Mouse (Mus musculus) A20 (cell line): ENCODE data around the gene Nrde2.

ENCODE experiments used
- DNase-seq: peaks from one replicate; pipeline ENCODE4 v3.0.0-alpha.2; 2011; ENCODE audit warnings: low read depth, low spot score

Gene Nrde2

DNA sequence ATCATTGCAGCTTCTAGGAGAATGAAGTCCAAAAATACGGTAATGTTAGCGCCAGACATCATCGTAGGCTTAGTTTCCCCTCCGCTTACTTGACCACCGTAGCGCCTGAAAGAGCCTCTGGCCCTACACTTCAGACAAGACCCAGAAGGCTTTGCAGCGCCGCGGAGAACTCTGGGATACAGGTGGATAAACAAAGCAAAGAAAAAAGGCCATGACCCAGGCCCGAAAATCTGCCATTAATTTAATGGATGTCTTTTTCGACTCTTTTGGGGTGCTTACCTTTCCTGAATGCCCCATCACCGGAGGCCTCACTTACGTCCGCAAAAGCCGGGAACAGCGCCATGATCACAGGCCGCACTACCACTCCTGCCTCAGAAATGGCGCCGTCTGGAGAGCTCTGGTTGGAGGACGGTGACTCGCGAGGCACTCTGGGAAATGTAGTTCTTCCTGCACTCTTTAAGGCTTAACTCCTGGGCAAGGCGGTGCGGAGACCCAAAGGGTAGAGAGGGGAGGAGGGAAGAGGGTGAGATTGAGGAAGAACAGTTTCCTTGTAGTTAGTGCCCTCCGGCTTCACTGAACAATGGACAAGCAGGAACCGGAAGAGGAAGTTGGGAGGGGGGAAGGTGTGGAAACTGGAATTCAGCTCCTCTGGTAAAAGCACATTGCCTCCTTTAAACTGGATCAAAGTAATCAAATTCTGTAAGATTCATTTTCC lies at the start of gene Nrde2:
Gene Nrde2, minus strand, starts transcription at position 393 of the 715 bp plus-strand sequence.
- peak; percentile 97 for DNase-seq

- DNase-seq: no peak
Measured at GRCm38 (mm10) chr12:100206926-100207325, 47.5 kb upstream of the Nrde2 start.

- DNase-seq: no peak
Measured at GRCm38 (mm10) chr12:100206521-100206920, 47.1 kb upstream of the Nrde2 start.

DNA sequence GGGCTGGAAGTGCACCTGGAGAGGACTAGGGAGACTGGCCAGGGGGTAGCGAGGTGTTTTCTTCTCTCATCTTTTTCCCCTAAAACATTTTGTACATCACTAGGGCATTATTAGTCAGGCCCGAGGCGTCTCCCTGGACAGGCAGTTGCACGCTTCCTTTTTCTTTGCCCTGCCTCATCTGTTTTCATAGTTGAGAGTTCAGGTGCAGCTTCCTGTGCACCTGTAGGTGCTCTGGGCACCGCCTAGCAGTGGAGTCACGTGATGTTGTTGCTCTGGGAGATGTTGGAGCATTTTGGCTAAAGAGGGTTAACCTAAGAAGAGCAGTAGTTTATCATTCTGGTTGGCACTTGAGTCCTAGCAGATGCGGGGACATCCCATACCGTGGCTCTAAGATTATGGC lies 45.7 kb upstream of the Nrde2 start:
- peak; percentile 87 for DNase-seq

GRCm38 (mm10) chr12:100203759-100204158 lies 44.3 kb upstream of the Nrde2 start:
- DNase-seq: no peak

- peak; percentile 96 for DNase-seq
Measured at GRCm38 (mm10) chr12:100201838-100202237, 42.4 kb upstream of the Nrde2 start.

DNA sequence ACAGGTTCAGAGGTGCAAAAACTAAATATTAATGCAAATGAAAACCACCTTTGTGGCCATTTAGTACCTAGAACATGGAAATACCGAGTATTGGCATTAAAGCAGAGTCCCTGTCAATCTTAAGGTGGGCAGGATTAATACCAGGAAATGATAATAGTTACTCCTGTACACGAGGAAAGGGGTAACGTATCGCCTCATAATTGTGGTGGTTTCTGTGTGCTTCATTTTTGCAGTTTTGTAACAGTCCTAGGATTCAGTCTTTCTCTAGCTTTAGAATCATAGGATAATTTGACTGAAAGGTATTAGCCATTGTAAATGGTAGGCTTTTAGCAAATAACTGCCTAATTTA lies 41.9 kb upstream of the Nrde2 start:
- DNase-seq: peak; percentile 61

GRCm38 (mm10) chr12:100200645-100201362 lies 41.4 kb upstream of the Nrde2 start:
- DNase-seq: peak; percentile 83

DNA sequence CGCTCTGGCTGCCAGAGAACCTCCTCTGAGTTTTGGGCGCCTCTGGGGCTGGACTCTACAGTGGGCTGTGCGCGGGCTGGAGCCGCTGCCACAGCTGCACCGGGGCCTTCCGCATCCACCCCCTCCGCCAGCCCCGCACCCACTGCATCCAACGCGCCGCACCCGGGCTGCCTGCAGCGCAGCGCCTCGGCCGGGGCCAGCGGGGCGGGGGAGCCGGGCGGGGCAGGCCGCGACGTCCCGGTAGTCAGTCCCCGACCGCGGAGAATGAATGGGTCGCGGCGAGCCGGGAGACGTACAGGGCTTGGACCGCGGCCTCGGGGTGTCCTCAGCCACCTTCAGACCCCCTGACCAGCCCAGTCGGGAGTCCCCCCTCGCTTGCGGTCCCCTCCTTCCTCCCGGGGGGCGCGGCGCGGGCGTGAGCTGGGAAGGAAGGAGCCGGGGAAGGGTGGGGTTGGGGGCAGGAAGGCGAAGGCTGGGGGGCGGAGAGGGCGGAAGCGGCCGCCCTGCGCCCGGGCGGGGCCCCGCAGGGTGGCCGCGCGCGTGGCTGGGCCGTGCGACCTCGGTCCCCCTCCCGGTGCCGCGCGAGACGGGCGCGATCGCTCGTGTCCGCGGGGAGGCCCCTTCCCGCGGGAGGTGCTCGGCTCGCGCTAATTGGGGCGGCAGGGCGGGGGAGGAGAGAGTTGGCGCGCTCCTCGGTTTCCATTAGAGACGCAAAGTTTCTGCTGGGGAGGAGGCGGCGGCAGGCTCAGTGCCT lies 40.6 kb upstream of the Nrde2 start:
- peak; percentile 83 for DNase-seq

GRCm38 (mm10) chr12:100198967-100199660 lies 39.7 kb upstream of the Nrde2 start, which contains the start of gene Calm1:
Gene Calm1 (plus strand): TSS chr12:100199435.
- DNase-seq: peak; percentile 97

DNA sequence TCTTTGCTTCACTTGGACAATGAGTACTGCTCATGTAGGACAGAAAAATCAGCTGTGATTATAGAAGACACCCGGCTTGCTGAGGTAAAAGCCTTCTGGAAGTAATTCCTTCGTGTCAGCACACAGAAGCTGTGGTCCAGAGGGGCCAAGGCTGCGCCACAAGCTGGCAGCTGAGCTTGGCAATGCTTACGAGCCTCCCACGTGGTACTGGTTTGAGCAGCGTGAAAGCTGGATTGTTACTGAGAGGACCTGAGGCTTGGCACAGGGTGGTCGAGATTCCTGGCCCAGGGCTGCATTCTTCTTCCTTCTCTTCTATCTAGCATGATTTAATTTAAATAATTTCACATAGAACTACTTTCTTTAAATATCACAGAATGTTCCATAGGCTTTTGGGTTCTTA lies 37.3 kb upstream of the Nrde2 start:
- DNase-seq: no peak

- DNase-seq: peak; percentile 63
Measured at GRCm38 (mm10) chr12:100194181-100194580, 34.7 kb upstream of the Nrde2 start.

- no peak for DNase-seq
Measured at GRCm38 (mm10) chr12:100190802-100191201, 31.3 kb upstream of the Nrde2 start.

DNA sequence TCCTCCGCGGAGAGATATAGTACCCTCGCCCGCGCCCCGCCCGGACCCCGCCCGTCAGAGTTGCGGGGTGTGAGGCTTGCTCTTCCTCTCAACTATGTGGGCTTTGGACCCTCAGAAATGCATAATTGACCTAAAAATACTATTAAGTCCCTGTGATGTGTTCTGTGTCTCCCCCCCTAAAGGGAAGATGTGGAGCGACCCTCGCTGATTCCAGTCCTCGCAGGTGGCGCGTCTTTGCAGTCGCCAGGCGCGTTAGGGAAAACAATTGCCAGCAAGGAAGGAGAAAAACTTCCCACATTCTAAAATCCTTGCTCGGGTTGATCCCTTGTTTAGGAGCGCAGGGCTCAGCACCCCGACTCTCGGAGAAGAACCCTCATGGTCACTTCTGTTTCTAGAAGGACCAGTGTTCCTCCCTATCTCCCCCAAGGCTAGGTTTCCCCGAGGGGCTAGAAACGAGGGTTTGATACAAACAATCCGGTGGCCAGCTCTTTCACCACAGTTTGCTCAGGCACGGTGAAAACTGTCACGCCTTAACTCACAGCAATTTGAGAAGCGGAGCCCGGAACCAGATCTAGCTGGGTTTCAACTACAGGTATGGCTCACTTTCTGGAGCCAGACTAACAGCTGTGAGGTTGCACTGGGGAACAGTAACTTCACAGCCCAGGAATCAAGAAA lies 28.4 kb upstream of the Nrde2 start:
- DNase-seq: no peak

- DNase-seq: peak; percentile 98
Measured at GRCm38 (mm10) chr12:100187013-100187755, 27.7 kb upstream of the Nrde2 start.

GRCm38 (mm10) chr12:100186376-100186775 lies 26.9 kb upstream of the Nrde2 start:
- peak; percentile 78 for DNase-seq

DNA sequence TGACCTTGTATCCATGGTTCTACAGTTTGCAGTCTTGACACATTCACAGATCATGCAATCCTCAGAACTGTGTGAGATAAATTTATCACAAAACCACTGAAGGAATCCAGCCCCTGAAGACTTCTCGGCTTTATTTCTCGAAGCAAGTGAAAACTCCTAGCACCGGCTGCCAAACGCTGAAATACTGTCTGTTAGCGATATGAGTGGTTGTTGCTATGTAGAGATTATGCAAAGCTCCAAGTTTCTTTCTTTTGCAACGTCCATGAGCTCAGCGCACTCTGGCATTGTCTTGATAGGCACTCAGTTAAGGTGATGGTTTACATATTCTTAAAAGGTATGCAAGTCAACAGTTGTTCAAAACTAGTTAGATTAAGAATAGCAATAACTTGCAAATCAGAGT lies 26.4 kb upstream of the Nrde2 start:
- DNase-seq: peak; percentile 85

DNA sequence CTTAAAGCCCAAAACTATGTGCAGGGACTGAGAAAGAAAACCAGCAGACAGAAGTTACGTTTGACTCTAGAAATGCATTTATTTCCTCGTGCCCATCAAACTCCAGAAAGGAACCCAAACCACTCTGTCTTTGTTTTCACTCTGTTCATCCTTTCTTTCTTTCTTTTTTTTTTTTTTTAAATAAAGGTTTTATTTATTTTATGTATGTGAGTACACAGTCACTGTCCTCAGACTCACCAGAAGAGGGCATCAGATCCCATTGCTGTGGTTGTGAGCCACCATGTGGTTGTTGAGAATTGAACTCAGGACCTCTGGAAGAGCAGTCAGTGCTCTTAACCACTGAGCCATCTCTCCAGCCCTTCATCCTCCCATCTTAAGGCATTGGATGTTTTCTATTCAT lies 25.5 kb upstream of the Nrde2 start:
- peak; percentile 58 for DNase-seq

GRCm38 (mm10) chr12:100183970-100184369 lies 24.5 kb upstream of the Nrde2 start:
- peak; percentile 85 for DNase-seq

- peak; percentile 52 for DNase-seq
Measured at GRCm38 (mm10) chr12:100182676-100183075, 23.2 kb upstream of the Nrde2 start.
